Mouse (Mus musculus) monocyte, adult 5-6 weeks (primary cell): Measurements from ENCODE around the gene Micall1. TPM values are rescaled to one million over a fixed set of nuclear protein-coding genes. Genes with fewer than 3 reads are reported as not detected.

Source experiments
- ATAC-seq: fragments of 153-309, 156-312 bp; replicated peaks from 2 replicates; pipeline ENCODE4 v1.8.0; 2017; ENCODE audit warnings: mild to moderate bottlenecking; ENCODE audit not compliant: low TSS enrichment, insufficient number of reproducible peaks, severe bottlenecking, poor library complexity, low FRiP score
- total RNA-seq: library from RNA; stranded (forward); fragments of 200-1000, 200-491, 200-594 nt; gene quantifications from 3 replicates; pipeline ENCODE4 v1.2.3, GENCODE M21; 2017

Micall1 gene
- total RNA-seq, 1 experiment from 2014 or later, result 16.2 TPM

- no peak for ATAC-seq
Observed at GRCm38 (mm10) chr15:79095483-79095882, 13.2 kb upstream of the Micall1 start.

GRCm38 (mm10) chr15:79096556-79096955 is 12.1 kb upstream of the Micall1 start:
- ATAC-seq, result no peak

GRCm38 (mm10) chr15:79097135-79097534 is 11.6 kb upstream of the Micall1 start:
- no peak for ATAC-seq

- ATAC-seq, result no peak
Observed at GRCm38 (mm10) chr15:79097611-79098025, 11.1 kb upstream of the Micall1 start.

GRCm38 (mm10) chr15:79098220-79098619 is 10.5 kb upstream of the Micall1 start:
- ATAC-seq, result no peak

GRCm38 (mm10) chr15:79098868-79099267 is 9.8 kb upstream of the Micall1 start:
- ATAC-seq, result no peak

GRCm38 (mm10) chr15:79099456-79099855 is 9.2 kb upstream of the Micall1 start:
- no peak for ATAC-seq

- ATAC-seq, result no peak
Observed at GRCm38 (mm10) chr15:79100391-79100790, 8.3 kb upstream of the Micall1 start.

- ATAC-seq, result no peak
Observed at GRCm38 (mm10) chr15:79101531-79101930, 7.2 kb upstream of the Micall1 start.

GRCm38 (mm10) chr15:79103264-79103663 is 5.4 kb upstream of the Micall1 start:
- no peak for ATAC-seq

GRCm38 (mm10) chr15:79105804-79106203 is 2.9 kb upstream of the Micall1 start:
- no peak for ATAC-seq

- no peak for ATAC-seq
Observed at GRCm38 (mm10) chr15:79107966-79108365, 732 bp upstream of the Micall1 start.

GRCm38 (mm10) chr15:79109321-79109934 is 730 bp downstream of the Micall1 start:
- ATAC-seq, result peak; percentile 24; the same call in 1 of the 2 replicates

GRCm38 (mm10) chr15:79110031-79110430 is 1.3 kb downstream of the Micall1 start:
- no peak for ATAC-seq

GRCm38 (mm10) chr15:79110528-79110927 is 1.8 kb downstream of the Micall1 start:
- ATAC-seq, result no peak

GRCm38 (mm10) chr15:79111774-79112173 is 3.1 kb downstream of the Micall1 start:
- ATAC-seq, result no peak

- no peak for ATAC-seq
Observed at GRCm38 (mm10) chr15:79115276-79115675, 6.6 kb downstream of the Micall1 start.

- ATAC-seq, result no peak
Observed at GRCm38 (mm10) chr15:79119491-79119890, 10.8 kb downstream of the Micall1 start.

- ATAC-seq, result no peak
Observed at GRCm38 (mm10) chr15:79122119-79122518, 13.4 kb downstream of the Micall1 start.

- ATAC-seq, result no peak
Observed at GRCm38 (mm10) chr15:79122546-79122945, 13.8 kb downstream of the Micall1 start.

- ATAC-seq, result no peak
Observed at GRCm38 (mm10) chr15:79123751-79124150, 15.1 kb downstream of the Micall1 start.
